Mouse (Mus musculus): ENCODE results near the gene Gpr155.

Gpr155 gene

DNA sequence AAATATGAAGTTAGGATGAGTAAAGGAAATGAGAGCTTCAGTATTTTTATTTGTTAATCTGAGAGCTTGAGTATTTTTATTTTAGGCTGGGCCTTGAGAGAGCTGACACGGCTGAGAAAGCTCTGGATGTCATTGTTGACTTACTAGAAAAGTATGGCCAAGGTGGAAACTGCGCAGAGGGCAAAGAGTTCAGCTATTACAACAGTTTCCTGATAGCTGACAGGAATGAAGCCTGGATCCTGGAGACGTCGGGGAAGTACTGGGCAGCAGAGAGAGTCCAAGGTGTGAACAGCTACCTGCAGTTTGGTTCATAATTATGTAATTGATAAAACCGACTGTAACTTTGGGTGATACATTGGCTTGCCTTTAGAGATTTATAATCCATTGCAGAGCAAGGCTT, 67.2 kb downstream of the Gpr155 start:
- DNase-seq (ENCODE audit: low read depth): no peak

DNA sequence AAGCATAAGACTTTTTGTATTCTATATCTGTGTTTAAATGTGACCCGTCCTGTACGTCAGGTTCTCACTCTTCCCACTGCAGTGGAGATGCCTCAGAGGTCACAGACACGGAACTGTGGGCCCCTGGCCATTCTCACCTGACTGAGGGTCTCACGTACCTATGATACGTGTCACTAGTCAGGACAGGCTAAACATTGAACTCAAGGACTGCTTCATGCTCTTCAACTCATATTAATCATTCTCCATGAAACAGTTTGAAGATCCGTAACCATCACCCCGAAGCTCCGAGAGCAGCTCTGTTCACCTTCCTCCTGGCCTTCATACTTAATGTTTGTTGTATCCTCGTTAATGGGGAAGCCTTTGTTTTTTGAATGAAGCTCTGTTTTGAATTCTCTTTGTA, 68.9 kb downstream of the Gpr155 start:
- DNase-seq (ENCODE audit: low read depth): no peak

DNA sequence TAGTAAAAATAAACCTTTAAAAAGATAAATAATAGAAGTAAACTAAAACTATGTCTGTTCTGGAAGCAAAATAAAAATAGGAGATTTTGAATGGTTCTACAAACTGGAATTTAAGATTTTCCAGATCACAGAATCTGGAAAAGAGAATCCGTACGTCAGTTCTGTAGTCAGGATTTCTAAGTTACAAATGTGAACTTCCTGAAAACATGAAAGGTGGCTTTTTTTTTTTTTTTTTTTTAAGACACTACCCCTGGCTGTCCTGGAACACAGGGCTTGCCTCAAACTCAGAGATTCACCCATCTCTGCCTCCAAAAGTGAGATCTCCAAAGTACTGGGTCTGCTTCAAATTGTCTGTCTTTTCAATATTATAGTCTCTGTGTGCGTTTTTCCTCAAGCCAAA, 72.1 kb downstream of the Gpr155 start:
- no peak for DNase-seq (ENCODE audit: low read depth)

DNA sequence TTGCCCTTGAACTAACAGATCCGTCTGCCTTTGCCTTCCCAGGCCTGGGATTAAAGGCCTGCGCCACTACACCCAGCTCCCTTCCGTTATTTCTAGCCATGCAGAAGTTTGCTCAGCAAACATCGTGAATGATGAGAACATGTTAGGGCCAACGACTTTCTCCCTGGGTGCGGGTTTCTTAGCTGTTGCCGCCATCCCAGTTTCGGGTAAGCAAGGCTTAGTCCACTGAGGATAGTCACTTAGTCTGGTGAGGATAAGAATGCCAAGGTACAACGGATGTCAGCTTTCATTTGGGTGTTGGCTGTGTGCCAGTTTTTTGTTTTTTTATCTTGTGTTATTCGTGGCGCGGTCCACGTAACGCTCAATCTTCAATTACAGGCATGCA, 73.3 kb downstream of the Gpr155 start:
- peak; percentile 87 for DNase-seq (ENCODE audit: low read depth)

DNA sequence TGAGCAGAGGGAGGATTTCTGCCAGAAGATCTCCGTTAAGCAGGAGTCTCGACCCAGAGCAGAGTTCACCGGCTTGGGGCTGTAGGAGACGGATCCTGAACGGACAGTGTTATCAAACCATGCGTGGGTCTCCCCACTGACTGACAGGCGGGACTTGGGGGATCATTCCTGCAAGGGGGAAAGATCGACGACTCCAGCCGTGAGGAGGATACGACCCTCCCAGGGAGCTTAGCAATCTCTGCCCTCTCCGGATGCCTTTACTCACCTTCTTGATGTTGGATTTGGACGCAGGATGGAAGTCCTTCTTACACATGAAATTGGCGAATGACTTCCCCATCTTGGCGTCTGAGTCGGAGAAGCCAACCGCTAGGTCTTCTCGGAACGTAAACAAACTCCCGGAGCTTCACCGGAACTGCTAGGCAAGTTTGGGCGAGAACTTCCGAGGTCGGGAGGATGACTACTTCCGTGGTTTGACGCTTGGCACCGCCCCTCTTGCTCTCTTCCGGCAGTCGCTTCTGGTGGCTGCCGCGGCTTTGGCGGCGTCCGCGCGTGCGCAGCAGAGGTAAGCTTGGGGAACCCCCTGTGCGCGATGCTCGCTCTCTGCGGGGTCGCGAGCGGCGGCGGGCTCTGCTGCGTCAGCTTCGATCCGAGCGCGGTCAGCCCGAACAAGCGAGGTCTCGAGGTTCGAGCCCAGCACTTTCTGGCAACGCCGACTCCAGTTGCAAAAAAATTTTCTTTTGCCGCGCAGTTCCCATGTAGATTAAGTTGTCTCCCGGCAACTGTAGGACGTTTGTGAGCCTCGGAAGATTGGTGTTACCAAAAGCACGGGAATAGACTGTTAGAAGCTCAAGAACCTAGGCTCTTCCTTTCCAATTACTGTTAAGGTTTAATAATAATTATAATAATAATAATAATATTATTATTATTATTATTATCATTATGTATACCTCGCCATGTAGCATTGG, 73.9 kb downstream of the Gpr155 start, which contains the start of the genes Scrn3 and Cir1:
TSS of gene Scrn3 (plus strand) at position 450 of the 965 bp plus-strand sequence.
TSS of gene Cir1 (minus strand) at position 550 of the 965 bp plus-strand sequence.
- peak; percentile 94 for DNase-seq (ENCODE audit: low read depth)

DNA sequence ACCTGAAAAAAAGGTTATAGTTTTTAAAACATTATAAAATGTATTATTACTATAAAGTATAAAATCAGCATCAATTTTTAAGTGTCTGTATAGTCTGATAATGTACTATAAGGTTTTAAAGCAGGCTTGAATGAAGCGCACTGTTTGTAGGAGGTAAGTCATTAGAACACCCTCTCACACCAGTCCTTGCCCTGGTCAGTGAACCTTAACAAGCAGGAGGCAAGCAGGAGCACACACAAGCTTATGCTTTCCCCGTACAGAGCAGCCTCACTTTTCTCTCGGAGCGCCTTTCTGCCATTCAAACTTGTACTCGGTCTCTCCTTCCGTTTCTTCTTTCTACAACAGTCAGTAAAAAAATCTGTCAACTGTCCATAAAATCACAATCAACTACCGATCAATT, 80.4 kb downstream of the Gpr155 start:
- no peak for DNase-seq (ENCODE audit: low read depth)

DNA sequence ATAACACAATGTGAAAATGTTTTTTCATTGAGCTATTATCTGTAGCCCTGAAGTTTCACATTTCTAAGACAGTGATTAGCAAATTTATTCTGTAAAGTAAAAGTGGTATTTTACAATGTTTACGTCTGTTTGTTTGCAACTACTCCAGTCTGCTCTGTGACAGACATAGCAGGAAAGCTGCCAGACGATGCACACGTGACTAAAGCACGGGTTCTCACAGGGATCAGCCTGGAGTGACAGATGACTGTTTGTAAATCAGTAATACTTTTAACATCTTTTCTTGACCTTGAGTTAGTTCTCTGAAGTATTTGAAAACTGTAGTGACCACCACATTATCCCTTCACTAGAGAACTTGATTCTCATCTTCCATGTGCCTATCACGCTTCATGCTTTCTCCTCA, 81.9 kb downstream of the Gpr155 start:
- no peak for DNase-seq (ENCODE audit: low read depth)

DNA sequence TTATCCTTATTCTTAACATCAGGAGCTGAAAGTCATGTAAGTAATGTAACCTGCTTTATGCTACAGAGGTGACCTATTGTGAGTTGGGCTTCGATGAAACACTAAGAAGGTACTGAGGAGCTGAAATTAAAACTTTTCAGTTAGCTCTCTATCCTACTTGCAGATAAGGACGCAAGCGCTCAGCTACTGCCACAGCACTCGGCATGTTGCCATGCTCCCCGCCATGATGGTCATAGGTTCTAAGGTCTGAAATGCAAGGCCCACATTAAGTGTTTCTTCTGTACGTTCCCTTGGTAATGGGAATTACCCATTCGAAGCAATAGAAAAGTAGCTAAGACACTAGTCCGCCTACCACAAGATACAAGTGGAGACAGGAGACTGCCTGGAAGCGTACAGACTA, 83.7 kb downstream of the Gpr155 start:
- DNase-seq (ENCODE audit: low read depth): no peak

DNA sequence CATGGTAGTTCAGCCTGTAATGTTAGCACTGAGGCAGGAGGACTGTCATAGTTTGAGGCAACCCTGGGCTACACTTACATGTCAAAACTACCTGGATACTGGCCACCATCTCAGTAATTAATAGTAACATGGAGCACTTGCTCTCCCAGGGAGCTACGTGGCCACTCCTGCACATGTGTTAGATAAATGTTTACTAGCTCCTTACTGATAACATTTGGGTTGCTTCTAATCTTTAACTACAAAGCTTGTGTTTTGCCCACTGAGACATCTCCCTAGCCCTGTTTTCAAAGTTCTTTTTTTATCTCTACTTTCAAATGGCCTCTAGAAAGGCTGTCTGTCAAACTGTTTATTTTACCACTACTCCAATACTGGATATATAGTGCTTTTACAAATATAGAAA, 84.4 kb downstream of the Gpr155 start:
- peak; percentile 49 for DNase-seq (ENCODE audit: low read depth)

DNA sequence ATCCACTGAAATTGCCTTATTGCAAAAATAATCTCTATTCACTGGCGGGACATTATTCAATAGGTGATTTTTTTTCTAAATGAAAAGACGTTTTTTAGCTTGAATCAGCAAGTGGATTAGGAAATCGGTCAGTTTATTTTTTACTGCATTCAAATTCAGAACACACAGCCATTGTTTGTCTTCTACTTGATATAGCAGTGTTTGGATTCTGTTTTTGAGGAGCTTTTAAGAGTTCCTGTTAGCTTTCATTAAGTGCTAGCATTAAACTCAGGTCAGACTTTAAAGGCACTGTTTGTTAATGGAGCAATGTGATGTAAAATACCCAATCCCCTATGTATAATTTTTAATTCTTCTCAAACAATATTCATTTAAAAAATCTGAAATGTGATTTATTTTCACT, 87.5 kb downstream of the Gpr155 start:
- no peak for DNase-seq (ENCODE audit: low read depth)

DNA sequence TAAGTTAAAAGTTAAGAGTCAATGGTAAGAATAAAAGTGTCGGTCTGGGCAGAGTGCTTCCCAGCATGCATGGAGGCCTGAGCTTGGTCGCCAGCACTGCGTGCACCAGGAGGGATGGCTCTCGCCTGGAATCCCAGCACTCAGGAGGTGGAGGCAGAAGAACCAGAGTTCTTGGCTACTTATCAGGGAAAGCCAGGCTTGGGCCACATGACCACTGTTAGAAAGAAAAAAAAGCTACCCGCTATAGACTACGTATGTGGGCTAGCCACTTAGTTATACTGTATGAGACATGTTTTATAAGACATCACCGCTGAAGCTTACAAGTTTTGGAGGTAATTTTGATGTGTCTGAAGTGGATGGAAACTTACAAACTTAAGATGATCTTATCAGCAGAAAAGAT, 88.2 kb downstream of the Gpr155 start:
- no peak for DNase-seq (ENCODE audit: low read depth)

DNA sequence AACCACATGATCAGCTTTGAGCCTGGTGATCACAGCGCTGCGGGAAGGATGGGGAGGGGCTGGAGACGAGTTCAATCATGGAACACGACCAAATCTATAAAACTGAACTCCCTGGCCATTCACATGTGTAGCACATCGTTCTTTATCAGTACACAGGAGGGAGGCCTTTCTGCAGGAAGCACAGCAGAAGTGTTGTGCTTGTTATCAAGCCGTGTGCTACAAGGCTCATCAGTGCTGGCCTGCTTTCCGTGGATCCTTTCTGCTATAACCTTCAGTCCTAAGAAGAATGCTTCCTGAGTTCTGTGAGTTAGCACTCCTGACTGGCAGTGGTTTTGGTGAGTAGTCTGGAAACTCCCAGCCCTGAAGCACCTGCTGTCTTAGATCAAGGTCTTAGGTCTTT, 91.3 kb downstream of the Gpr155 start:
- no peak for DNase-seq (ENCODE audit: low read depth)
